Mouse (Mus musculus) ES-E14 (cell line): ENCODE measurements around the gene Cdc42bpb. TPM values are rescaled to one million over a fixed set of nuclear protein-coding genes. Genes with fewer than 3 reads are reported as not detected.

Experiments
- DNase-seq: peaks from one replicate; pipeline ENCODE4 v3.0.0-alpha.2; 2013; ENCODE audit warnings: low read depth, low spot score
- H3K27ac ChIP-seq: 2 replicates; pipeline ENCODE4 v1.5.1; 2012; ENCODE audit warnings: low read depth, mild to moderate bottlenecking, low read length, moderate library complexity, mixed read lengths; ENCODE audit not compliant: poor library complexity, insufficient read depth, severe bottlenecking
- H3K36me3 ChIP-seq: 2 replicates; pipeline ENCODE4 v1.6.1; 2012; ENCODE audit warnings: mild to moderate bottlenecking, low read length, moderate library complexity, mixed read lengths; ENCODE audit not compliant: control insufficient read depth, poor library complexity, insufficient read depth, severe bottlenecking
- H3K4me1 ChIP-seq, 2 experiments: fragments of 150-350 bp in 1 of 2; sonication (generic) in 1 of 2; 2 replicates each; pipeline ENCODE4 v1.6.1; 2012; ENCODE audit warnings: low read length in 2 of 2, mild to moderate bottlenecking in 1 of 2, mixed read lengths in 1 of 2; ENCODE audit not compliant: control insufficient read depth in 2 of 2, insufficient read depth in 2 of 2, poor library complexity in 1 of 2
- H3K4me3 ChIP-seq, 2 experiments: fragments of 150-350 bp in 1 of 2; sonication (generic) in 1 of 2; 2 replicates each; pipeline ENCODE4 v1.5.1; 2012; ENCODE audit warnings: low read length in 2 of 2, low read depth in 1 of 2, mild to moderate bottlenecking in 1 of 2, mixed read lengths in 1 of 2; ENCODE audit not compliant: insufficient read depth in 1 of 2, poor library complexity in 1 of 2, severe bottlenecking in 1 of 2
- H3K9ac ChIP-seq: 2 replicates; pipeline ENCODE4 v1.6.1; 2012; ENCODE audit warnings: low read depth, mild to moderate bottlenecking, low read length, mixed read lengths; ENCODE audit not compliant: poor library complexity, insufficient read depth, severe bottlenecking
- H3K9me3 ChIP-seq: fragments of 150-350 bp; sonication (generic); 2 replicates; pipeline ENCODE4 v1.6.1; 2012; ENCODE audit warnings: low read depth, mild to moderate bottlenecking, low read length; ENCODE audit not compliant: control insufficient read depth, insufficient read depth
- CHD2 ChIP-seq: IDR thresholded peaks from 2 replicates; pipeline ENCODE4 v1.6.1; 2014; ENCODE audit warnings: mild to moderate bottlenecking, low read depth, low read length, inconsistent platforms
- HCFC1 ChIP-seq: IDR thresholded peaks from 2 replicates; pipeline ENCODE4 v1.6.1; 2012; ENCODE audit warnings: low read length, inconsistent platforms, borderline replicate concordance; ENCODE audit not compliant: insufficient read depth
- MAFK ChIP-seq: IDR thresholded peaks from 2 replicates; pipeline ENCODE4 v1.6.1; 2014; ENCODE audit warnings: mild to moderate bottlenecking, low read depth, low read length, inconsistent platforms; ENCODE audit not compliant: insufficient read depth
- ZC3H11A ChIP-seq: IDR thresholded peaks from 2 replicates; pipeline ENCODE4 v1.6.1; 2012; ENCODE audit warnings: low read depth, mild to moderate bottlenecking, inconsistent platforms, low read length, borderline replicate concordance
- ZNF384 ChIP-seq: IDR thresholded peaks from 2 replicates; pipeline ENCODE4 v1.6.1; 2012; ENCODE audit warnings: low read depth, low read length, inconsistent platforms
- in situ Hi-C, 2 experiments: fragments of 600-800 bp; cut with MboI; formaldehyde crosslinking; loops; one replicate each; pipeline ENCODE4 v1.15.1; 2025; ENCODE audit warnings: low sequenced_read_pairs in 2 of 2, inconsistent platforms in 1 of 2; ENCODE audit not compliant: unreplicated experiment in 2 of 2
- total RNA-seq: library from RNA; depleted of rRNA; stranded (reverse); fragments of 300-350 nt; gene quantifications from 2 replicates; pipeline ENCODE4 v1.2.3, GENCODE M21; 2012

Gene Cdc42bpb
- total RNA-seq, 1 experiment, result 63.7 TPM

GRCm38 (mm10) chr12:111340692-111341091, 36.8 kb downstream of the Cdc42bpb start:
- Histone ChIP-seq H3K9me3 (no peaks in the 10 kb centered on the region), H3K4me1 (no peaks in the 10 kb centered on the region), H3K9ac (no peak overlapping the region), H3K4me3 (no peak overlapping the region), H3K27ac (no peak overlapping the region), H3K36me3 (peaks cover 36% of the 10 kb centered on the region; the same call in 1 of the 2 replicates)
- in situ Hi-C loops, result no loop called here
- DNase-seq, result no peak
- TF ChIP-seq ZNF384 (no peak), MAFK (no peak), ZC3H11A (no peak), HCFC1 (no peak), CHD2 (no peak)

GRCm38 (mm10) chr12:111337864-111338354, 39.6 kb downstream of the Cdc42bpb start:
- no peak for TF ChIP-seq CHD2
- TF ChIP-seq ZNF384, result no peak
- TF ChIP-seq ZC3H11A, result no peak
- no peak for TF ChIP-seq HCFC1
- no peak for TF ChIP-seq MAFK
- Histone ChIP-seq H3K9me3 (no peaks in the 10 kb centered on the region), H3K36me3 (peaks cover 39% of the 10 kb centered on the region; the same call in 1 of the 2 replicates), H3K9ac (no peak overlapping the region), H3K4me3 (no peak overlapping the region), H3K27ac (no peak overlapping the region), H3K4me1 (no peaks in the 10 kb centered on the region)
- DNase-seq, result no peak
- in situ Hi-C loops, result no loop called here

GRCm38 (mm10) chr12:111333020-111333605, 44.4 kb downstream of the Cdc42bpb start:
- Histone ChIP-seq H3K9ac (no peak overlapping the region), H3K9me3 (no peaks in the 10 kb centered on the region), H3K36me3 (peaks cover 17% of the 10 kb centered on the region; the same call in 1 of the 2 replicates), H3K4me1 (no peaks in the 10 kb centered on the region), H3K4me3 (no peak overlapping the region), H3K27ac (no peak overlapping the region)
- TF ChIP-seq MAFK, result no peak
- no peak for TF ChIP-seq ZNF384
- no peak for TF ChIP-seq ZC3H11A
- no peak for TF ChIP-seq HCFC1
- no peak for TF ChIP-seq CHD2
- no peak for DNase-seq
- in situ Hi-C loops, result no loop called here

DNA sequence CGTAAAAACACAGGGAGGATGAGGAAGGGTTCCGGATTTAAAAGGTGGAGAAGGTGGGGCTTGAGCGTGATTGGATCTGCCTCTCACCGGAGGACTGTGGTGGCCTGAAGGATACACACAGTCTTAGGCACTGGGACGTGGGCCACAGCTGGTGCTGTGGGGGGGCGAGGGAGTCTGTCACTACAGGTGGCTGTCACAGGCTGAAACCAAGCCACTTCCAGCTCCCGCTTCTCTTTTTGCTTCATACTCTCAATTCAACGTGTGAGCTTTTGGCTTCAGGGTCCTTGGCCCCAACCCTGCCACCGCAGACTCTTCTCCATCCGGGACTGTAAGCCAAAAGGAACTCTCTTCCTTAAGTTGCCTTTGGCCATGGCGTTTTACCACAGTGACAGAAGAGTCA, 45.1 kb downstream of the Cdc42bpb start:
- H3K9me3 ChIP-seq, result no peaks in the 10 kb centered on the region
- no peak overlapping the region for H3K4me3 ChIP-seq
- peaks cover 21% of the 10 kb centered on the region; the same call in 1 of the 2 replicates for H3K36me3 ChIP-seq
- no peak overlapping the region for H3K27ac ChIP-seq
- H3K4me1 ChIP-seq, result no peaks in the 10 kb centered on the region
- in situ Hi-C loops, result no loop called here
- TF ChIP-seq MAFK, result no peak
- TF ChIP-seq ZC3H11A, result no peak
- TF ChIP-seq HCFC1, result no peak
- TF ChIP-seq CHD2, result no peak
- TF ChIP-seq ZNF384, result no peak
- no peak for DNase-seq
- no peak overlapping the region for H3K9ac ChIP-seq
